Mouse (Mus musculus) heart, postnatal 25 days (tissue): ENCODE data around the gene Hmgcs2. TPM values are rescaled to one million over a fixed set of nuclear protein-coding genes. Genes with fewer than 3 reads are reported as not detected.

ENCODE experiments used
- DNase-seq: peaks from one replicate; pipeline ENCODE4 v3.0.0; 2022; ENCODE audit warnings: low spot score
- intact Hi-C: fragments of 180-260 bp; cut with DNase I; formaldehyde crosslinking; loops from one replicate; pipeline ENCODE4 v1.15.1; 2025
- total RNA-seq, 2 experiments: library from RNA; stranded (reverse); gene quantifications; 2 replicates each; pipeline ENCODE4 v1.2.3; 2021

Hmgcs2 gene
- total RNA-seq = 10 to 100 TPM; 12.7 to 14.3 TPM

- intact Hi-C loops = no loop called here
- peak; percentile 54 for DNase-seq
These were observed at the start of gene Hmgcs2 for GRCm38 (mm10) chr3:98280204-98280932. TSS of gene Hmgcs2 (plus strand) at chr3:98280435.

GRCm38 (mm10) chr3:98233504-98233903 is 46.7 kb upstream of the Hmgcs2 start:
- intact Hi-C loops = no loop called here
- no peak for DNase-seq

GRCm38 (mm10) chr3:98236266-98236665 is 44.0 kb upstream of the Hmgcs2 start:
- intact Hi-C loops = no loop called here
- no peak for DNase-seq

DNA sequence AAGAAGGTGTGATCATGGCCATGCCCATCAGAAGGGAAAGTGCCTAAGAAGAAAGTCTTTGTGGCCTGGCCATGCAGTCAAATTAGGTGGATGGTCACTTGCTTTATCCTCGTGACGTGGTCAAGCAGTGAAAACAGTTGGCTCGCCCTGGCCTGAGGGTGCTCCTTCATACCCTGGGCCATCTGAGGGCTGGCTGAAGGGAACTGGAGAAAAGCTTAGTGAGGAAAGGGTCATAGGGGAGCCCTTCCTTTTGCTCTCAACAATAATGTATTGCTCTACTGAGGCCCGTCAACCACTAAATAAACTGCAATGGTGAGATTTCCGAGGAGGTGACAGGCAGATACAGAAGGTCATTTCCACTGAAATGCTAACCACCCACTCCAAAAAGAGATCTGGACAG is 43.0 kb upstream of the Hmgcs2 start:
- no peak for DNase-seq
- intact Hi-C loops = no loop called here

DNA sequence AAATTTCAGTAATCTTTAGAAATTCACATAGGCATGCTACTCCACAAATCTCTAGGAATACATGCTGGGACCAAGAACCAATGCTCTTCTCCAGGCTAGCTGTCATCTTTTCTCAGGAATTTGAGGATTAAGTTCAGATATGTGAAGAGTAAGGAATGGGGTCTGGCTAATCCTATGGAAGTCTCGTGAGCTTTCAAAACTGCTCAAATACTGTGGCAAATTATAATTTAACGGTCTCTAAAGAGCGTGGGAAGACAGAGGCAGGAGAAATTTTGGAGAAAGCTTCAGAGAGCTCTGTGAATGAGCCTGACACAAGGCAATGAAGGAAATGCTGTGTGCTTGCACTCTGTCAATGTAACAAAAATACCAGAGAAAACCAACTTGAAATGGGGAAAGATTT is 42.1 kb upstream of the Hmgcs2 start:
- intact Hi-C loops = no loop called here
- no peak for DNase-seq

- intact Hi-C loops = no loop called here
- no peak for DNase-seq
These were observed 38.2 kb upstream of the Hmgcs2 start for GRCm38 (mm10) chr3:98242051-98242450.

GRCm38 (mm10) chr3:98242458-98243037 is 37.7 kb upstream of the Hmgcs2 start:
- intact Hi-C loops = no loop called here
- DNase-seq = no peak

DNA sequence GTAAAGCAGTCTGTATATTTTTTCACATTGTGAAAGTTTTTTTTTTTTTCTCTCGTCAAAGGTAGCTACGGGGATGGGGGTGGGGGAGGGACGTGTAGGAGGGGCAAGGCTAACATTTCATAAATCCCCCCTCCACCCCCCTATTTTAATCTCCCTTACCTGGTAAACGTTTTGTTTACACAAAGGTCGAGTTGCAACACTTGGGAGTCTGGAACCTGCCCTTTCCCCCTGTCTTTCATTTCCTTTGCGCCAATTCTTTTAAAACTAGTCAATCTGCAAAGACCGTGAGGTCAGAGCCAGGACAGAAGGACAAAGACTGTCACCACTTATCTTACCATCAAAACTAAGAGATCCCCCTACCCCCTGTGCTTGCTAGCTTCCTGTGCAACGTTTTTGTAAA is 34.3 kb upstream of the Hmgcs2 start:
- intact Hi-C loops = no loop called here

GRCm38 (mm10) chr3:98246985-98247751 is 33.1 kb upstream of the Hmgcs2 start:
- no peak for DNase-seq
- intact Hi-C loops = no loop called here

More for the DNA sequence above, 34.3 kb upstream of the Hmgcs2 start:
- DNase-seq = no peak

- intact Hi-C loops = no loop called here
- DNase-seq = no peak
These were observed 30.9 kb upstream of the Hmgcs2 start for GRCm38 (mm10) chr3:98249378-98249777.

DNA sequence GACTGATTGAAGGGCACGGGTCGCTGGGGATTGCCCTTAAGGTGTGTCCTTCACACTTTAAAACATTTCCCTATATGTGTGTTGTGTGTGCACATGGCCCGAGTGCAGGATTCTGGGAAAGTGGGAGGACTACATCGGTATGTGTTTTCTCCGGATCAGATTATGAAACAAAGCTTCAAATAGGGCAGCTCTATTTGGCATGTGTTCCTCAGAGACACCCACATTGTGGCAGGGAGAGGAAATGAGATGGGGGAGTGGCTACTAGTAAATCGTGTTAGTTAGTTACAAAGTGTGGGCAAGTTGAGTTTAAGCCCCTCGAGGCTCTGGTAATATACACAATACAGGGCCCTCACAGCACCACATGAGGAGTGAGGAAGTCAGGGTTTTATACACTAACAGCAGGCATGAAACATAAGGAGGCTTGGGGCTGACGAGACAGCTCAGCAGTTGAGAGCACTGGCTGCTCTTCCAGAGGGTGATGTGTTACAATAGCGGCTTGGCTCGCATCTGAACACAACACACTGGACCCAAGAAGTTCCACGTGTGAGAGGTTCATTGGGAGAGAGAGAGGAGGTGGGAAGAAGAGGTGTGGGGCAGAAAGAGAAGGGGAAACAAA is 30.3 kb upstream of the Hmgcs2 start:
- no peak for DNase-seq
- intact Hi-C loops = no loop called here

DNA sequence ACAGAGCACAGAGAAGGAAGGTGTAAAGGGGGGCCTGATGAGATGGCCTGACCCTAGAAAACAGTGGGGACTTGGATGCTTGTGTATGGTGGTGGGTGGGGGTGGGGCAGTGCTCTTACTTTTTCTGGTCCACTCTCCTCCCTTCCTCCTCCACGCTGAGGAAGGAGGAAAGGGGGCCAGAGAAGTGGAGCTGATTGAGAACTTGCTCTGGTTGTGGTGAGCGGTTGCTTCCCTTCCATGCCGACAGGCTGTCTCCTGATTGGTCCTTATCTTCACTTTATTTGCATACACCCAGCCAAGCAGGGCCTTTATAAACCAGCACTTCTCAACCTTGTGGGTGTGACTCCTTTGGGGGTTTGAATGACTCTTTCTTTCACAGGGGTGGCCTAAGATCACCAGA is 26.2 kb upstream of the Hmgcs2 start:
- intact Hi-C loops = no loop called here
- no peak for DNase-seq

DNA sequence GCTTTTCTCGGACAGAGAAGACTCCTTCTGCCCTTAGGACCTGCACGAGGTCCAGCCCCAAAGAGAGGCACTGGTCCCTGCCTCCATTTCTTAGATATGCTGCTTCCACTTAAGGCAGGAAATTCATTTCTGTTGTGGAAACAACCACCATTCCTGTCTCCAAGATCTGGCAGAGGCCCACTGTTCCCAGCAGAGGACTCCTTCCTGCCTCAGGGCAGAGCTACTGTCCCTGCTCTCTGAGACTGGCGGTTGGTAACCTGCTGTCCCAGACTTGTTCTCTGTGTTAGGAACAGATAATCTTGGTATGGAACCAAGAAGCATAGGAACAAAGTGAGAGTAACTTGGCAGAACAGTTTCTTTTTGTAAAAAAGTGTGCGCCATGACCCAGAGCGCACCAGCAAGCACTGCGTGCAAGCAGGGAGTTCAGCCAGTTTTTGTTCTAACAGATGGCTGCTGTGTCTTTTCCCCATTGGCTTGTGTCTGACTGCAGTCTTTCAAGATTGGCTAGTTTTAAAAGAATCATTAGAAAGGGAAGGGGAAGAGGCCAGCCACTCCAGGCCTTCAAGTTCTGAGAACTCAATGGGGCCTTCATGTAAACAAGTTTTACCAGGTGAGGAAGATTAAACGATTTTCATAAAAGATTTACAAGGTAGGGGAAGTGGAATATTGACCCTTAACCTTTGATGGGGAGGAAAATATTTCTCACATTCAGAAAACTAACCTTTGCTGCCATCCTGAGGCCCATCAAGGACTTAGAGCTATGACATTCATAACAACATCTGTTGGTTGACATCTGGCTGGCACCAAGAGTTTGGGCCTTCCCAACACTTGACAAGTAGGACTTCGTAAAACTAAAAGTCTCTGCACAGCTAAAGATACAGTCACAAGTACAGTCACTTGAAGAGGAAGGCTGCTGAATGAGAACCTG is 25.3 kb upstream of the Hmgcs2 start:
- intact Hi-C loops = no loop called here
- DNase-seq = no peak

DNA sequence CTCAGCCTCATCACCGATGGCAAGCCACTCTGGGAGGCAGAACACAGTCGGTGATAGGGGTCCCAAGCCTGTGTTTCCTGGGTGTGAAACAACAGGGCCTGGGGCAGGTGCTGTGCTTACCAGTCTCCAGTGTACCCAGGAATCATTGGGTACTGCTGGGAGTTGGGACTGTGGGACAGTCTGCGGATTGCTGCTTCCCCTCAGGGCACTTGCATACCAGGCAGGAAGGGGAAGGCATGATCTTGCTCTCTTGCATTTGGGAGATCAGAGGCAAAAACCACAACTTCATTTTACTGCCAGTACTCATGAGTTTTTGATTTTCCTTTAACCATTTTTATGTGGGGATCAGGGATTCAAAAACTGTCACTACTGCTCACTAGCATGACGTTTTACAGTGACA is 21.5 kb upstream of the Hmgcs2 start:
- DNase-seq = no peak
- intact Hi-C loops = no loop called here

GRCm38 (mm10) chr3:98259271-98259751 is 20.9 kb upstream of the Hmgcs2 start:
- intact Hi-C loops = no loop called here
- DNase-seq = peak; percentile 13

DNA sequence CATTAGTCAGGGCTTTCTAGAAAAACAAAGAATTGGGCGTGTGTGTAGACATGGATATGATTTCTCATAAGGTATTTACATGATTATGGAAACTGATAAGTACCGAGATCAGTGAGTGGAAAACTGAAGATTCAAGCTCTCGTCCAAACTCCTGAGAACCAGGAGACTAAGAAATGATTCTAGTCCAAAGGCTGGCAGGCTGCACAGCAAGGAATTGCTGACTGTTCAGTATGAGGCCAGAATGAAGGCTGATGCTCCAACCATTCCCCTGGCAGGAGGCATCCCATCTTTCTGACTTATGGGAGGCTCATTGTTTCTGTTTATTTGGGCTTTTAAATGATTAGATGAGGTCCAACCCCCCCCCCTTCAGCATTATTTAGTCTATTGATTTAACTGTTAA is 19.7 kb upstream of the Hmgcs2 start:
- intact Hi-C loops = no loop called here

DNA sequence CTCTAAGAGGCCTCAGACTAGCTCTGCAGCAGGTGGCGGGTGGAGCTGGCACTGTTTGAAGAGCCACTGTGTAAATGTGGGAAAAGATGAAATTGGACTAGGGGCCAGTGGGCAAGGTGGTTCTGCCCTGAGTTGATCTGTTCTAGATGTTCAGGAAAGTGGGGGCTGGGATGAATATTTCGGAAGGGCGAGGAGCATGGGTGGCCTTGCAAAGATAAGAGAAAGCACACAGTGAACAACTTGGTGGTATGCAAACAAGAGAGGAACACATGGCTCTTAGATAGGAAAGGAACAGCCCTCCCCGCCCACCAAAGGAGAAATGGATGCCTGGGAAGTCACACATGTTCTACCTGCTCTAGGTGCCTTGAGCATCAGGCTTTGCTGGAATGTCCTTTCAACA is 18.8 kb upstream of the Hmgcs2 start:
- no peak for DNase-seq
- intact Hi-C loops = no loop called here

More for the DNA sequence above, 19.7 kb upstream of the Hmgcs2 start:
- DNase-seq = no peak

DNA sequence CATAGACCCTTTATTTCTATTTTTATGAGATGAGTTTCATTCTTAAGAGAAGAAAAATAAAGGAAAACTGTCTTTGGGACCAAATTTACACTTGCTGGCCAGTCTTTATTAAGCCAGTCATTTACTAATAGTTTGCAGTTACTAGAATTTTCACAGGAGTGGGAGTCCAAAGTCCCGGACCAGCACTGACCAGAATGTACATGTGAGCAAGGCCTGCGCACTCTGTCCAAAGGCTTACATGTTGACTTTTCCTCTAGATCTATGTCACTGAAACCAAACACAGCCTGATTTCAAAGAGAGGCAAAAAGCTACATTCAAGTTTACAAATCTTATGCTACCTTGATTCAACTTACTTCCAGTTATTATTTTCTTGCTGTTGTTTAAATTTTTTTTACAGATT is 18.1 kb upstream of the Hmgcs2 start:
- intact Hi-C loops = no loop called here
- no peak for DNase-seq

GRCm38 (mm10) chr3:98267249-98267651 is 13.0 kb upstream of the Hmgcs2 start:
- DNase-seq = no peak
- intact Hi-C loops = no loop called here
